Mouse (Mus musculus): ENCODE measurements around the gene Trim72. TPM values are rescaled to one million over a fixed set of nuclear protein-coding genes. Genes with fewer than 3 reads are reported as not detected.

Gene Trim72
- total and polyA plus RNA-seq, 3 experiments: 0.13 TPM; not detected in 2

DNA sequence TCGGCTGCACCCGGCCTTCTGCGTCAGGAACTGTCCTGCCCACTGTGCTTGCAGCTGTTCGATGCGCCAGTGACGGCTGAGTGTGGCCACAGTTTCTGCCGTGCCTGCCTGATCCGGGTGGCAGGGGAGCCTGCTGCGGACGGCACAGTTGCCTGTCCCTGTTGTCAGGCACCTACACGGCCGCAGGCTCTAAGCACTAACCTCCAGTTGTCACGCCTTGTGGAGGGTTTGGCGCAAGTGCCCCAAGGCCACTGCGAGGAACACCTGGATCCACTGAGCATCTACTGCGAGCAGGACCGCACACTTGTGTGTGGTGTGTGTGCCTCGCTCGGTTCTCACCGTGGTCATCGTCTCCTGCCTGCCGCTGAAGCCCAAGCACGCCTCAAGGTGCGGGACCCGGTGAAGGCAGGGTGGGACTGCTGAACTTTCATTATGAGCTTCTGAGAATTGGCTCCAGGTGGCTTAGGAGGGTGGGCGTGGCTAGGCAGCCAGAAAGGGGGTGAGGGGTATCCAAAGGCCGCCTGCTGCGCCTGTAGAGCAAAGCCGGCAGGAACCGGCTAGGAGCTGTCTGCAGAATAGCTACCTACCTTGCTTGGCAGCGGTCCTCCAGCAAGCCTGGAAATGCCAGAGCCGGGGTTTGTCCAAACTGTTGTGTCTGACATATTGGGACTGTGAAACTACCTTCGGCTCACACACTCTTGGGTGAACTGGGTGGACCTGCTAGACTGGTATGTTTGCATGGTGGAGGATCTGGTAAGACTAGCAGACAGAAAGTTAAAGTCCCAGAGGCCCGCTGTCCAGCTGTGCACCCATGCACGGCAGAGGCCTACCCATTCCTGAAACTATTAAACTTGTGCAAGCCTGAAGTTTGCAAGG lies 976 bp downstream of the Trim72 start:
- no peak for DNase-seq (ENCODE audit: extremely low read depth)
- in situ Hi-C loops (cut with MboI; ENCODE audit: low pct_ligation_motif_present, low pct_unique_long_range_greater_than_20kb, low sequenced_read_pairs) (no loop called here), dilution Hi-C loops (cut with MboI; ENCODE audit: extremely low pct_ligation_motif_present, extremely low pct_unique_long_range_greater_than_20kb, low sequenced_read_pairs) (no loop called here)
- no peak for TF ChIP-seq ELF1 (IDR thresholded peaks at IDR 0.05; ENCODE audit: low read depth, low read length)
- no peak for TF ChIP-seq NELFE (IDR thresholded peaks at IDR 0.05; ENCODE audit: low read depth, low read length)
- no peak for TF ChIP-seq SIN3A (IDR thresholded peaks at IDR 0.05; ENCODE audit: low read length)
- no peak for TF ChIP-seq ZNF384 (IDR thresholded peaks at IDR 0.05; ENCODE audit: low read depth, low read length)
- TF ChIP-seq ZMIZ1 (IDR thresholded peaks at IDR 0.05; ENCODE audit: low read depth, low read length): no peak
- no peak for TF ChIP-seq SMC3 (IDR thresholded peaks at IDR 0.05; ENCODE audit: low read depth, low read length)
- no peak for TF ChIP-seq POLR2AphosphoS2 (IDR thresholded peaks at IDR 0.05; ENCODE audit: low read depth, low read length)
- TF ChIP-seq MAZ (IDR thresholded peaks at IDR 0.05; ENCODE audit: low read depth, low read length): no peak
- TF ChIP-seq MXI1 (IDR thresholded peaks at IDR 0.05; ENCODE audit: low read depth, low read length): no peak
- TF ChIP-seq TCF12 (IDR thresholded peaks at IDR 0.05; ENCODE audit: low read depth, low read length): no peak
- no peak for TF ChIP-seq RCOR1 (conservative IDR thresholded peaks at IDR 0.05; ENCODE audit: low read depth, low read length)
- no peak for TF ChIP-seq ZC3H11A (IDR thresholded peaks at IDR 0.05; ENCODE audit: low read depth, low read length)
- no peak for TF ChIP-seq KAT2A (IDR thresholded peaks at IDR 0.05; ENCODE audit: insufficient replicate concordance, low read length)
- TF ChIP-seq MYC (IDR thresholded peaks at IDR 0.05; ENCODE audit: low read depth, low read length): no peak
- no peak for TF ChIP-seq MEF2A (IDR thresholded peaks at IDR 0.05; ENCODE audit: borderline replicate concordance, low read depth, low read length)
- no peak for TF ChIP-seq USF1 (IDR thresholded peaks at IDR 0.05; ENCODE audit: low read depth, low read length)
- no peak for TF ChIP-seq IRF4 (IDR thresholded peaks at IDR 0.05; ENCODE audit: low read depth, low read length)
- no peak for TF ChIP-seq CTCF (conservative IDR thresholded peaks at IDR 0.05 in 1 of 2, IDR thresholded peaks at IDR 0.05 in 1 of 2; ENCODE audit: low read depth in 2 of 2, low read length in 2 of 2)
- peaks cover 0 to 5% of the 10 kb centered on the region in 2 experiments; a peak in 2 of 4 replicates for H3K4me1 ChIP-seq (ENCODE audit: control insufficient read depth in 1 of 2, insufficient read depth in 2 of 2)
- H3K79me2 ChIP-seq (replicated peaks; ENCODE audit: control insufficient read depth, extremely low read depth, insufficient read depth, poor library complexity, severe bottlenecking): no peaks in the 10 kb centered on the region
- no peak overlapping the region for H3K4me2 ChIP-seq (ENCODE audit: insufficient read depth, low read depth, poor library complexity, severe bottlenecking)
- H3K4me3 ChIP-seq (replicated peaks in 1 of 3; ENCODE audit: low read depth in 2 of 3, low read length in 2 of 3, poor library complexity in 1 of 3): no peak overlapping the region
- H3K9me3 ChIP-seq (replicated peaks; ENCODE audit: low read length): peaks cover 4% of the 10 kb centered on the region
- no peak overlapping the region for H3K9ac ChIP-seq (ENCODE audit: insufficient read depth, low read depth)
- H3K36me3 ChIP-seq (replicated peaks in 1 of 2; ENCODE audit: control insufficient read depth in 1 of 2, insufficient read depth in 1 of 2, low read length in 1 of 2): no peaks in the 10 kb centered on the region
- H3K27ac ChIP-seq (ENCODE audit: insufficient read depth, low read depth): no peak overlapping the region
- no peaks in the 10 kb centered on the region for H3K27me3 ChIP-seq (replicated peaks)

GRCm38 (mm10) chr7:128006193-128006592 lies 2.4 kb downstream of the Trim72 start:
- dilution Hi-C loops (cut with MboI; ENCODE audit: extremely low pct_ligation_motif_present, extremely low pct_unique_long_range_greater_than_20kb, low sequenced_read_pairs): no loop called here

More at GRCm38 (mm10) chr7:128006193-128006592, 2.4 kb downstream of the Trim72 start:
- Histone ChIP-seq H3K9ac (ENCODE audit: insufficient read depth, low read depth) (no peak overlapping the region), H3K4me1 (ENCODE audit: control insufficient read depth in 1 of 2, insufficient read depth in 2 of 2) (peaks cover 0 to 5% of the 10 kb centered on the region in 2 experiments; a peak in 2 of 4 replicates), H3K36me3 (replicated peaks in 1 of 2; ENCODE audit: control insufficient read depth in 1 of 2, insufficient read depth in 1 of 2, low read length in 1 of 2) (no peaks in the 10 kb centered on the region), H3K79me2 (replicated peaks; ENCODE audit: control insufficient read depth, extremely low read depth, insufficient read depth, poor library complexity, severe bottlenecking) (no peaks in the 10 kb centered on the region), H3K4me2 (ENCODE audit: insufficient read depth, low read depth, poor library complexity, severe bottlenecking) (no peak overlapping the region), H3K4me3 (replicated peaks in 1 of 3; ENCODE audit: low read depth in 2 of 3, low read length in 2 of 3, poor library complexity in 1 of 3) (no peak overlapping the region), H3K9me3 (replicated peaks; ENCODE audit: low read length) (peaks cover 4% of the 10 kb centered on the region), H3K27me3 (replicated peaks) (no peaks in the 10 kb centered on the region), H3K27ac (ENCODE audit: insufficient read depth, low read depth) (no peak overlapping the region)
- DNase-seq (ENCODE audit: extremely low read depth): no peak
- TF ChIP-seq MAX (IDR thresholded peaks at IDR 0.05; ENCODE audit: low read length) (no peak), ZKSCAN1 (IDR thresholded peaks at IDR 0.05; ENCODE audit: borderline replicate concordance, low read depth, low read length) (no peak), USF1 (IDR thresholded peaks at IDR 0.05; ENCODE audit: low read depth, low read length) (no peak), ETS1 (conservative IDR thresholded peaks at IDR 0.05; ENCODE audit: low read depth, low read length) (no peak), MAZ (IDR thresholded peaks at IDR 0.05; ENCODE audit: low read depth, low read length) (no peak), HCFC1 (IDR thresholded peaks at IDR 0.05; ENCODE audit: low read depth, low read length) (no peak), MYC (IDR thresholded peaks at IDR 0.05; ENCODE audit: low read depth, low read length) (no peak), USF2 (conservative IDR thresholded peaks at IDR 0.05; ENCODE audit: low read depth, low read length) (no peak), ELF1 (IDR thresholded peaks at IDR 0.05; ENCODE audit: low read depth, low read length) (no peak), MXI1 (IDR thresholded peaks at IDR 0.05; ENCODE audit: low read depth, low read length) (no peak), MEF2A (IDR thresholded peaks at IDR 0.05; ENCODE audit: borderline replicate concordance, low read depth, low read length) (no peak), IRF4 (IDR thresholded peaks at IDR 0.05; ENCODE audit: low read depth, low read length) (no peak), EP300 (IDR thresholded peaks at IDR 0.05; ENCODE audit: low read length) (no peak), POLR2A (IDR thresholded peaks at IDR 0.05; ENCODE audit: low read depth, low read length) (no peak), MAFK (IDR thresholded peaks at IDR 0.05; ENCODE audit: insufficient replicate concordance, low read length) (no peak), NRF1 (IDR thresholded peaks at IDR 0.05; ENCODE audit: low read depth, low read length) (no peak), GABPA (IDR thresholded peaks at IDR 0.05; ENCODE audit: insufficient replicate concordance, low read depth, low read length) (no peak), UBTF (IDR thresholded peaks at IDR 0.05; ENCODE audit: low read depth, low read length) (no peak), CHD1 (IDR thresholded peaks at IDR 0.05; ENCODE audit: low read depth, low read length) (no peak)
- in situ Hi-C loops (cut with MboI; ENCODE audit: low pct_ligation_motif_present, low pct_unique_long_range_greater_than_20kb, low sequenced_read_pairs): no loop called here
